Mouse (Mus musculus): ENCODE data around the gene Olfr743. TPM values are rescaled to one million over a fixed set of nuclear protein-coding genes. Genes with fewer than 3 reads are reported as not detected.
"Not testable (repeated sequence)": the region's sequence is repeated elsewhere in the genome, so short reads cannot be mapped to it uniquely, and the experiment has no call there.

Olfr743 gene
- not detected in 2 replicates for polyA plus RNA-seq (2012; rRNA removed)

- DNase-seq (ENCODE audit: low read depth), result no peak
These were observed at the start of gene Olfr743 for GRCm38 (mm10) chr14:50521539-50521938. TSS of gene Olfr743 (plus strand) at chr14:50521839.

- DNase-seq (ENCODE audit: low read depth), result no peak
These were observed 49.2 kb upstream of the Olfr743 start, which contains the start of gene Olfr741 for GRCm38 (mm10) chr14:50472438-50472837. TSS of gene Olfr741 (plus strand) at chr14:50472738.

GRCm38 (mm10) chr14:50478406-50478805 lies 43.2 kb upstream of the Olfr743 start:
- DNase-seq (ENCODE audit: low read depth), result no peak

GRCm38 (mm10) chr14:50503300-50503699 lies 18.3 kb upstream of the Olfr743 start, which contains the start of gene Olfr742:
TSS of gene Olfr742 (plus strand) at chr14:50503600.
- no peak for DNase-seq (ENCODE audit: low read depth)

- no peak for DNase-seq (ENCODE audit: low read depth)
These were observed 31.1 kb downstream of the Olfr743 start for GRCm38 (mm10) chr14:50552734-50553133.

GRCm38 (mm10) chr14:50573056-50573455 lies 51.4 kb downstream of the Olfr743 start:
- not testable (repeated sequence) for DNase-seq (ENCODE audit: low read depth)

Other genes starting within 250 kb of the Olfr743 start
- not detected in 2 replicates for gene Olfr732, start 237.6 kb upstream of the Olfr743 start, polyA plus RNA-seq (2012; rRNA removed)
- gene Olfr733, start 220.3 kb upstream of the Olfr743 start, polyA plus RNA-seq (2012; rRNA removed), result 0.18 TPM in 1 of 2 replicates, not detected in the other
- not detected in 2 replicates for gene Olfr734, start 195.1 kb upstream of the Olfr743 start, polyA plus RNA-seq (2012; rRNA removed)
- 0.11 and 0.55 TPM in 2 replicates for gene Olfr735, start 173.0 kb upstream of the Olfr743 start, polyA plus RNA-seq (2012; rRNA removed)
- 0.23 and 0.35 TPM in 2 replicates for gene Tlr11, start 163.9 kb upstream of the Olfr743 start, polyA plus RNA-seq (2012; rRNA removed)
- gene Olfr736, start 140.7 kb upstream of the Olfr743 start, polyA plus RNA-seq (2012; rRNA removed), result not detected in 2 replicates
- gene Olfr738, start 114.3 kb upstream of the Olfr743 start, polyA plus RNA-seq (2012; rRNA removed), result not detected in 2 replicates
- not detected in 2 replicates for gene Olfr739, start 103.2 kb upstream of the Olfr743 start, polyA plus RNA-seq (2012; rRNA removed)
- gene Olfr740, start 76.3 kb upstream of the Olfr743 start, polyA plus RNA-seq (2012; rRNA removed), result not detected in 2 replicates
- not detected in 2 replicates for gene Olfr741, start 49.1 kb upstream of the Olfr743 start, polyA plus RNA-seq (2012; rRNA removed)
- gene Olfr742, start 18.2 kb upstream of the Olfr743 start, polyA plus RNA-seq (2012; rRNA removed), result not detected in 2 replicates
- gene Olfr744, start 93.0 kb downstream of the Olfr743 start, polyA plus RNA-seq (2012; rRNA removed), result not detected in 2 replicates
- gene Olfr745, start 117.5 kb downstream of the Olfr743 start, polyA plus RNA-seq (2012; rRNA removed), result not detected in 2 replicates
- gene Olfr746, start 125.2 kb downstream of the Olfr743 start, polyA plus RNA-seq (2012; rRNA removed), result not detected in 2 replicates
- gene Olfr747, start 171.4 kb downstream of the Olfr743 start, polyA plus RNA-seq (2012; rRNA removed), result not detected in 2 replicates
- gene Olfr748, start 185.5 kb downstream of the Olfr743 start, polyA plus RNA-seq (2012; rRNA removed), result not detected in 2 replicates
- gene Olfr749, start 223.3 kb downstream of the Olfr743 start, polyA plus RNA-seq (2012; rRNA removed), result not detected in 2 replicates

Data from gonadal fat pad, adult 2 months (tissue).